Mouse (Mus musculus) adrenal gland, postnatal 25 days (tissue): ENCODE measurements around the gene Spaca9. TPM values are rescaled to one million over a fixed set of nuclear protein-coding genes. Genes with fewer than 3 reads are reported as not detected.

Experiments
- DNase-seq: peaks from one replicate; pipeline ENCODE4 v3.0.0; 2021; ENCODE audit warnings: mixed read lengths
- long read RNA-seq: library from polyadenylated mRNA; stranded (forward); transcript quantifications from one replicate; pipeline ENCODE4 v2.0.0, GENCODE M21; 2021
- total RNA-seq: library from RNA; stranded (reverse); gene quantifications from 2 replicates; pipeline ENCODE4 v1.2.3, GENCODE M21; 2021

Spaca9 gene
- 1.5 TPM in 1 of 2 replicates, not detected in the other for total RNA-seq
- long read RNA-seq, result 0 reads

DNA sequence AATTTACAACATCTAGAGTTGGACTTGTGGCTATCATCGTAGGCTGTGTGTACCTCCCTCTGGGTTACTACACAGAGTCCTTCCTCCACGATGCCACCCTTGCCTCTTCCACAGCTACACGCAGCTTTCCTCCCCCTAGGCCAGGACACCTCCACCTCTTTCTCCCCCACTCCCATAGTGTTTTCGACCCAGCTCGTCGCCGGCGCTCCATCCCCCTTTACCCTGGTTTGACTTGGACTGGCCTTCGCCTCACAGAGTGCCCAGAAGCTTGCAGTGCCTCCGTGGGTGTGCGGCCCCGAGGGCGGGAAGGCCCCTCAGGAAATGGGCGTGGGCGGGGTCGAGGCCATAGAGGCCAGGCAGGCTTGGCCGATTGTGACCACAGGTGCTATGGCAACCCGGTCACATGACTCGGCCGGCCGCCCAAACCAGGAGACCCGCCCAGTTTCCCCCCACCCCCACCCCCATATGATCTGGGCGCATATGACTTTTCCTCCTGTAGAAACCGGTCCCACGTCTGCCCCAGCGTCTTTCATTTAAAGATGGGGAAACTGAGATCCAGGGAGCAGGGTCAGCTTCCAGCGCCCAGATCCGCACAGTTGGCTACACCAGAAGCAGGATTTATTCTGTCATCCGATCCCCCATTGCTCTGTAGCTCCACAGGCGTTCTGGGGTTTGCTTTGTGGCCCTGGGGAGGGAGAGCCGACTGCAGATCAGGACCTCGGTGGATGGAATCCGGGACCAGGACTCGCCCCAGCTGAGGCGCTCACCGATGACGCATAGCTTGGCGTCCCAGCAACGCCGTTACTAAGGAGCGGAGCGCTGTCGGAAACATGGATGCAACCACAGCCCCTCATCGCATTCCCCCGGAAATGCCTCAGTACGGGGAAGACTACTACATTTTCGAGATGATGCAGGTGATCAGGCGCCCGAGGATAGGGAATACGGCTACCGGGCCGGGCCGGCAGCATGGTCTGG is at the start of gene Spaca9, which contains the start of gene Ak8:
Gene Spaca9 (minus strand): TSS at position 367 of the 975 bp plus-strand sequence.
Gene Ak8 (plus strand): TSS at position 804 of the 975 bp plus-strand sequence.
- peak; percentile 78 for DNase-seq

DNA sequence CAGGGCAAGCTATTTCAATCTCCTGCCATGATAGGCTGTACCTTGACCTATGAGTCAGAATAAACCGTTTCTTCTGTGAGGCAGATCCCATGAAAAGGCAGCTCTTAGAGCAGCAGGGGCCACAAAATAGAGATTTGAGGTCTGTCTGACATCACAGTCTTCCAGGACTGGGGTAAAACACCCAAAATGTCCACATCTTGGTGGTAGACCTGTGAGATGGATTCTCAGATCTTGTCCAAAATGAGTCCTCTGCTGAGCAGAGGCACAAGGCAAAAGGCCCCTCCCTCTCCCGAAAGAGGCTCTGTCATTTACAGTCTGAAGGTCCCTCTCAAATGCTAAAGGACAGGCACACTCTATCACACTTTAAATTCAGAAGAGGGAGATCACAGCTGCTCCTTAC is 48.2 kb upstream of the Spaca9 start:
- no peak for DNase-seq

DNA sequence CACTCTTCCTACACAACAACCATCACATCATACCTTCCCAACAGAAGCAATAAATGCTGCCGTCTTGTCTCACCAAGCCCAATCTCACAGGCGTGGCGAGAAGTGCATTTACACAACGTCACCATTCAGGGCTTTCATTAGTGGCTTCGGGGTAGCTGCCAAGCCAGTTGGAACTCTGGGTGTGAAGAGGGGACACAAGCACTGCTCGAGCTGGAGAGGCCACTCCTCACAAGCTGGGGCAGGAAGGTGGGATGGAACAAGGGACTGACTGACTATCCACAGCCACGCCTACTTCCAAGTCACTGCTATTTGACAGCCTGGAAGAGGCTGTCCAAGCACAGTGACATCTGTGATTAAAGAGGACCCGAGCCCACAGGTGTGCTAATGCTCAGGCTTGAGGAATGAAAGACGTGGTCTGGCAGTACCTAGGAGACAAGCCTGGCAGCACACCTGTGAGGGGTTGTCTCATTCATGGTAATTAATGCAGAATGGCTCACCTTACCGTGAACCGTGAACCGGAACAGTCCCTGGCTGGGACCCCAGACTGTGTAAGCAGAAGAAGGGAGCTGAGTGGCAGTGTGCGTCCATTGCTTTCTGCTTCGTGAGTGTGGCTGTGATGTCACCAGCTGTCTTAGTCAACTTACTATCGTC is 47.3 kb upstream of the Spaca9 start:
- DNase-seq, result no peak

DNA sequence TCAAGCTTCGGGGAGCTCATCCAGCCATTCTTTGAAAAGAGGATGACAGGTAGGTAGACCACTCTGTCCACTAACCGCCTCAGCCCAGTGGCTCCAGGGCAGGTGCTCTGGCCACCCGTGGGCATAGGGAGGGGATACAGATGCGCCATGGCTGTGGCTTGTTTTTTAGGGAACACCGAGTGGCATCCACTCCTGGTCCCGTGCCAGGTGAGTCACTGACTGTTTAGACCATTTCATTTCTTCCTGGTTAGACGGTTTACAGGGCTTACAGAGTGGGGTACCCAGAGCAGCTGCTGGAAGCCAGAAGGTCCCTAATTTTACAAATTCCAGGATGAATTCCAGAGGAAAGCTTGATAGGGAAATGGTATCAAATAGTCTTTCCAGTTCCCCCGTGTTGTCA is 43.2 kb upstream of the Spaca9 start:
- DNase-seq, result peak; percentile 72

DNA sequence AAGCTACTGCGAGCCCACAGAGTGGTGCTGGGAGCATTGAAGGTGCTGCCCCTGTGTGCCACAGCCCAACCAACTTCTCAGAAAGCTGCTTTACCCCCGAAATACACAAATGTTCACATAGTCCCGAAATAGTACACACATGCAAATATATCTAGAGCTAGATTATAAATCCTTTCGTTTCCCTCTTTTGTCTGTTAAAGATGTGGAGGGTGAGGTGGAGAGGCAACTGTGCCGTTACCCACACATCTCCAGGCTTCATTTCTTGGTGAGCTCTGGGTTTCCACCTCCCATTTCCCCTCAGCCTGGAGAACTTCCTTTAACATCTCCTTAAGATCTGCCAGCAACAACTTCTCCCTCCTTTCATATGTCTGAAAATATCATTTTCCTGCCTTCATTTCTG is 40.6 kb upstream of the Spaca9 start:
- no peak for DNase-seq

DNA sequence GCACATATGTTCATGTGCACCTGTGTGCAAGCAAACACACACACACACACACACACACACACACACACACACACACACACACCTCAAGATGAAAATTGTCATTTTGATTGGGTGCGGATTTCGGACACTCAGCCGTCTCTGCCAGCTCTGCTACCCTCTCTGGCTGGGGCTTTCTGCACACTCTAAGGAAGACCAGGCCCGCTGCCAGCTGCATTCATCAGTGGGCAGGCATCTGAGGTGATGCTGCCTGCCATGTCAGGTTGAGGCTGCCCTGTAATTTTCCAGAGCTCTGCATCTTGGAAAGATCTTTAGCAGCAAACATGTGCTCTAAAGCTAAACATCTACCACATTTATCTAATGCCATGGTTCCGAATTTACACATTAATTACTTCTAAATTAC is 37.6 kb upstream of the Spaca9 start:
- DNase-seq, result peak; percentile 52

DNA sequence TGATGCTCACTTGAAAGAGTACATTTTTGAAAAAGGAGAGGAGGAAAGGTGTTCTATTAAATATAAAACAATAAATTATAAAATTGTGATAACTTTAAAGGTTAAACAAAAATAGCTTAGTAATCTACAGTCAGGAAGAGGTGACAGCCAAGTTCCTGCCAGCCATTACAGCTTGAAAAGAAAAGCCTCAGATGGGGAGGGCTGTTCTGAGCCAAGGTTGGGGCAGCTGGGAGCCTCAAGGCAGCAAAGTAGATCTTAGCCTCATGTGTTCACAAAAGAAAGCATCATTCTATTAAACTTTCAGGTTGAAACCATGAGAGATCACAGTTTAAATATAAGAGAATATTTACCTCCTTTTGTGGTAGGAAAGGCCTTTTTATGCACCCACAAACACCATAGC is 31.1 kb upstream of the Spaca9 start:
- DNase-seq, result no peak

DNA sequence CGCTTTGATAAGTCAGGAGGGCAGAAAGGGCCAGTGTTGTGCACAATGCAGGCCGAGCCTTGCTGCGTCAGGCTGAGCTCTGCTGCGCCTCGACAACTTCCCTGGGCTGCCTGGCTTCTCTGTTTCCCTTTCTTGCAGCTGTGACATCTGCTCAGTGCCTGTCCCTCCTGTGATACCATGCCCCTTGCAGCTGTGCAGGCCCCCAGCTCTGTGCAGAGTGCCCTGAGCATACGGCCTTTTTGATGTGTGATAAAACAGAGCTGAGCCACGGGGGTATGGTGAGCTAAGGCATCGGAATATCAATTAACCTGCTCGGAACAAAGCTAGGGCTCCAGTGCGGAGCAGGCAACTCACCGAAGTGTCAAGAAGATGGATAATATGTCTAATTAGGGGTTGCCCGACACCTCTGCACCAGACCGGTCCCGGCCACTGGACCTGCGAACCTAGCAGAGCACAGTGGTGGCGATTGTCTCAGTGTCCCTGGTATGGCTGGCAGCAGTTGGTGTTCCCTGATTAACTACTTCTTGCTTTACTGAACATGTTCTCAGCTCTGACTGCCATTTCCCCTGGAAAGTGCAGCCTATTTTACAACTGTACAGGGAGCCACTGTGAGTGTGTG is 28.4 kb upstream of the Spaca9 start:
- DNase-seq, result no peak

DNA sequence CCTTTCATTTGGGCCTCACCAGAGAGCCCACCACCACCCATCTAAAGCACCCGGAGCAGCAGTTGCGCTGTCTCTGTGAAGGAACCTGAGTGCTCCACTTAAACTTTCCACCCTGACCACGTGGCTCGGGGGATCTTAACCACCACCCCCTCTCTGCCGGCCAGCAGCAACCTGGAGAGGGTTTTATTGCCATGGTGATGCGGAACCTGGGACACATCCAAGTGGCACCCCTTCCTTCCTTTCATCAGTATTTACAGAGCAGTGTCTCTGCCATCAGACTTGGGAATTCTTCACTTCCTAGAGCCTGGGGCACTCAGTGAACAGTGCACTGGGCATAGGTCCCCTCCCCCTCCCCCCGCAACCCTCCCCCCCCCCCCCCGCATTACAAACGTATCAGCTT is 24.4 kb upstream of the Spaca9 start:
- DNase-seq, result no peak

DNA sequence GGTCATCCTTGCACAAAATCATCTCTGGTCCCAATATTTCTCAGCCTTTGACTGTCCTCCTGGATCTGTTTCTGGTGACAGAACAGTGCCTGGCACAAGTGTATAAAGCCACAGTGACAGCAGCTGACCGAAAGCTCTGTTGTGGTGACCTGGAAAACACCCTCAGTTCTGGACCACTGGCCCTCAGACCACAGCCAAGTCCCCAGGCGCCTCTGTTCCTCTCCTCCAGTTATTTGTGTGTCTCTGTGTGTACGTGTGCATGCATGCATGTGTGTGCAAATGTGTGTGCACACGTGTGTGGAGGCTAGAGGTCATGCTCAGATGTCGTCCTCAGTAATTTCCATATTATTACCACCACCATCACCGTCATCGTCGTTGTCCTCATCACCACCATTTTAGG is 22.9 kb upstream of the Spaca9 start:
- no peak for DNase-seq

DNA sequence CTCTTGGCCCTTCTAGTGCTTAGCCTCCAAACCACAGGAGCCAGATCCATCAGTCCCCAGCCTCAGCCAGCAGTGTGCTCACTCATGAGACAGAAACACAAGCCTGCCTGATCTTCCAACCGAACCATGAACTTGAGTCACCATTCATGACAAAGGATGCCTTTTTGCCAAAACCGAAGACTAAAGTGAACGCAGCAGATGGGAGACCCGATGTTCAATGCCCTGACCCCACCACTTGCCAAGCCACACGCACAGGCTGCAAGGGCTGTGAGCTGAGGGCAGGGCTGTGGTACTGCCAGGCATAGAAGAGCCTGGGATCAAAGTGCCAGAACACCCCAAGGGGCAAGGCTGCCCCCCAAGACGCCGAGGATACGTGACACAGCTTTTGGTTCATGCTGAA is 13.5 kb upstream of the Spaca9 start:
- DNase-seq, result no peak

DNA sequence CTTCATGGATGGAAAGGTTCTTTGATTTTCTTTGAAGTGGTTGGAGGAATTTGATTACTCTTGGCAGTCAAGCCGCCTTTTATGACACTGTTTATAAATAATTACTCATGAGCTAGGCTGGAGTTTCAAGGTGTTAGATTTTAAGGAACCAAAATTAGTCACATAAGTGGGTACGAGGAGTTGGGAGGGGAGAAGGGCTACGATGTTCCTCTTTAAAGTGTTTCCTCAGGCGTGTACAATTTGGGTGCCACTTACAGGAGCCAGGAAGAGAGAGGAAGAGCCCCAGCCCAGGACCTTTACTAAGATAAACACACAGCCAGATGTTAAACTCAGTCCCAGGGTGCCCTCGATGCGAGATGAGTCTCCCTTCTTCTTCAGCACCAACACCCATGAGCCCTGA is 7.3 kb upstream of the Spaca9 start:
- DNase-seq, result no peak

DNA sequence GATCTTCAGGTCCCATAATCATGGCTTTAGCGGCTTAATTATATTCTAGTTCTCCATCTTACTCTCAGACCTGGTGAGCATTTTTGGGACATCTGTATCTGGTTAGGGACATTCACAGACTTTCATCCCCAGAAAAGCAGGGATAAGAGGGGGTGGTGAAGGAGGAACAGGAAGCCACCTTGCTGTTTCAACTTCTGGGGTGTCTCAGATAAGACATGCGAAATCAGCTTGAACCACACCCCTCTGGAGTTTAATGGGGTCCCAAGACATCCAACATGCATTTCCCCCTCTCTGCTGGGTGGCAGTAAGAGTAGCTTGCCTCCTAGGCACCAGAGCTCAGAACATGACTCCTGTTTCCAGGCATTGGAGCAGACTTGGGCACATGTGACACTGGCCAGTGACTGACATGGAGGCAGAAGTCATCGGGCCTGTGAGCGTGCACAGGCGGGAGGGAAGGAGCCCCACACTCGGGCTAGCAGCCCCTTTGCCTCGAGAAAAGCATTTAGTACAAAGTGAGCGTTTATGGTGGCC is 6.6 kb upstream of the Spaca9 start:
- DNase-seq, result no peak

DNA sequence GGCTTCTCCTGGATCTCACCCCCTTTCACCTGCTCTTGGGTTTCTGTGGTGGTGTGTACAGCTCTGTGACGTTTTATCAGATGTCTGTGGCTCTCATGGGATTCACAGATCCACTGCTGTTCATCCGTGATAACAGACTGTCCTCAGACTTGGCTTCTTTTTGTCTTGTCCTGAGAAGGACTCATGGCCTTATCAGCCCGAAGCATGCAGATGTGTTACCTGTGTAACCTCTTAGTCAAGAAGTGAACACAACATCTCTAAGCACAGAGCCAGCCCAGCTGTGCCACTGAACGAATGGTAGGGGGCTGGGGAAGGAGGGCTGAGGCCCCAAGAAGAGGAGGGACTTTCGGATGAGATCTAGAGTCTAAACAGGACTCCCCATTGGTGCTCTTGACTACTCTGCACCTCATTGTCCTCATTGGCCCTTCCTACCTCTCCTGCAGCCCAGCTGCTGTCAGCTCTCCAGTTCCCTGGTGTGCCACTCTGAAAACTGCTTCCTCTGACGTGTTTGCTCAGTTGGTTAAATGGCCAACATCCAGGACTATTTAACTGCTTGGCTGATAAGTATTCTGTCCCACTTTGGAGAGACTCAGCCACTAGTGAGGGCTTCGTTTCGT is 2.2 kb upstream of the Spaca9 start:
- DNase-seq, result no peak

DNA sequence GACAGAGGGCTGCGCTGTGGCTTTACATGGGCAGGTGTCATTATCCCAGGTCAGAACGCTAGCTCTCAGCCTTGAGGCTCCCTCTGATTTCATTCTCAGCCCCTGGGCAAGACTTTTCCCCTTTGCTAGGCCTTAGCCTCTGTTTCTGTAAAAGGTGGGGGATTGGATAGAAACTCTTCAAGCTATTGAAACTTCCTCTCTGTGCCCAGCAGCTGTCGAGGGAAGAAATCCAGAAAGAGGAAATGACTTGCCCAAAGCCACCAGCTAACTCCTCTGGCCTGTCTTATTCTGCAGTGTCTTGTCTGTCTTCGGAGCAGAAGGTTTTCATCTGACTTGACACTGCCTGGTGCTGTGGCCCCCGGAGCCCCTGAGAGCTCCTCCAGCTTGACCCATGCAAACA is 961 bp downstream of the Spaca9 start:
- no peak for DNase-seq

DNA sequence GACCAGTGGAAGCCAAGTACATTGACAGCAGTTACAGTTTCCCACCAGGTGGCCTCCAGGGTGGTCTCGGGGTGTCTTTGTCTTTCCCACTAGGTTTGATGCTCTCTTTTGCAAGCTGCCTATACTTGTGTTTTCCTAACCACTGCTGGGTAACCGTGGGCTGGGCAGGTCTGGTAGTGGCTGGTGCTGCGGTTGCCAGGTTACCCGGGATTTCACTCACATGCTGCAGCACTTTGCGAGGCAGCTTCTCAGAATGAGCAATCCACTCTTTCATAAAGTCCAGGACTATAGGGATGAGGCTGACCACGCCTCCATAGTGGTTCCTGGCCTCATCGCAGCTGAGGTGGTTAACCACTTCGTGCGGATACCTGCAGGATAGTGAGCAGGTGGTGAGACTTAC is 6.8 kb downstream of the Spaca9 start:
- DNase-seq, result no peak

DNA sequence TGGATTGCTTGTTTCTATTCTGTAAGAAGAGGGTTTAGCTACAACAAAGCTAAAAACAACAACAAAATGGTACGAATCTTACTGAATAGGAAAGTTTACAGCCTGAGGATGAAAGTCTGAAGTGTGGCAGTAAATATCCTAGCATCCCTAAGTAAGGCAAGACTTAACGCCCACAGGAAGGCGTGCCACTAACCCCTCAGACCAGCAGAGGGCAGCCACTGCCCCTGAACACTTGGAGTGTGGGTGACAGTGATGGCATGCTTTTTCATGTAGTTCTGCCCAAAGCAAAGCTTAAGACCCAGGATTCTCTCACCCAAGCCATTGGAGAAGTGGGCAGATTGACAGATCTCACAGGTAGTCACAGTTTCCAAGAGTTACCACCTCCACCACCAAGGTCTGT is 11.1 kb downstream of the Spaca9 start:
- DNase-seq, result peak; percentile 29

DNA sequence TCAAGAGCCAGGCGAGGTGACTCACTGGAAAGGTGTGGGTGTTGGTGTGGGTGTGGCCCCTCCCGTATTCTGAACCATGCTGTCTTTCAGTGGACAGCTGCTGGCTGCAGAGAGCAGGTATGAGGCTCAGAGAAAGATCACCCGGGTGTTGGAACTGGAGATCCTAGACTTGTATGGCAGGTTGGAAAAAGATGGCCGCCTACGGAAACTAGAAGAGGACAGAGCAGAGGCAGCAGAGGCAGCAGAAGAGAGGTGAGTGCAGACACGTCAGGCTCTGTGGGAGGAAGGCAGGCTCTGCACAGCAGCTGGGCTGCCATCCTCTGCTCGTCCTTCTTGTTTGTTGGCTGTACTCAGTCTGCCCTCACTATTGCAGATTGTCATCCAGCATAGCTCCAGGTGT is 13.6 kb downstream of the Spaca9 start:
- no peak for DNase-seq

DNA sequence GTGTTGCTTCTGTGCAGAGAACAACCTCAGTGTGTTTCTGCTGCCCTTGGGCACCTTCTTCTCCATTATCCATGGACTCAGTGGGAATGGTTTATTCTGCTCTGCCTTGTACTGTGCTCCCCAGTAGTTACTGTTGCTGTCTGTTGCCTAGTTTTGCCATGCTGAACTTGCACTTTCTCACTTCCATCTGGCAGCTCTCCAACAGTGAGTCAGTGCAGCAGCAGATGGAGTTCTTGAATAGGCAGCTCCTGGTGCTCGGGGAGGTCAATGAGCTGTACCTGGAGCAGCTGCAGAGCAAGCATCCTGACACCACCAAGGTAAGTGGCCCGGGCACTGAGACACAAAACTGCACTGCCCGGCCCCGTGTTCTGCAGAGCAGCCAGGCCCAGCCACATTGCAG is 17.8 kb downstream of the Spaca9 start:
- DNase-seq, result peak; percentile 65

DNA sequence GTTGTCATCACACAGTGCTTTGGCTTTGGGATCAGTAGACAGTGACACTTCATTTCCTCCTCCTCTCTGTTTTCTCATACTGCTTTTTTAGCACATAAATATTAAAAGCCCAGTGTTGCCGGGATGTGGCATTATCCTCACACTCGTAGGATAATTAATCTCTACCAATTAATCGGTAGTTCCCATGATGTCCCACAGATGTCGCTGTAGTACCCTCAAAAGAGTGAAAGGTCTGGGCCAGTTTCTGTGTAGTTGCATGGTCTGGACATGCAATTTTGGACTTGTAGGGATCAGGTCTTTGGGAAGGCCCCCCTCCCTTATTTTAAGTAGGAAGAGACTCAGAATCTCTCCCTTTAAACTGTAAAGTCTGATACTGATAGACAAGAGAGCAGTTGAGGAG is 18.8 kb downstream of the Spaca9 start:
- DNase-seq, result no peak

DNA sequence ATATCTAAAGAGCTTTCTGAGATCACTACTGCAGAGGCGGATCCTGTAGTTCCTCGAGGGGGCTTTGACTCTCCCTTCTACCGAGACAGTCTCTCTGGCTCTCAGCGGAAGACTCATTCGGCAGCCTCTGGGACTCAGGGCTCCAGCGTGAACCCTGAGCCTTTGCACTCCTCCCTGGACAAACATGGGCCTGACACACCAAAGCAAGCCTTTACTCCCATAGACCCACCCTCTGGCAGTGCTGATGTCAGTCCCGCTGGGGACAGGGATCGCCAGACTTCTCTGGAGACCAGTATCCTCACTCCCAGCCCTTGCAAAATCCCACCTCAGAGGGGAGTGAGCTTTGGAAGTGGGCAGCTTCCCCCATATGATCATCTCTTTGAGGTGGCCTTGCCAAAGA is 23.5 kb downstream of the Spaca9 start:
- no peak for DNase-seq

DNA sequence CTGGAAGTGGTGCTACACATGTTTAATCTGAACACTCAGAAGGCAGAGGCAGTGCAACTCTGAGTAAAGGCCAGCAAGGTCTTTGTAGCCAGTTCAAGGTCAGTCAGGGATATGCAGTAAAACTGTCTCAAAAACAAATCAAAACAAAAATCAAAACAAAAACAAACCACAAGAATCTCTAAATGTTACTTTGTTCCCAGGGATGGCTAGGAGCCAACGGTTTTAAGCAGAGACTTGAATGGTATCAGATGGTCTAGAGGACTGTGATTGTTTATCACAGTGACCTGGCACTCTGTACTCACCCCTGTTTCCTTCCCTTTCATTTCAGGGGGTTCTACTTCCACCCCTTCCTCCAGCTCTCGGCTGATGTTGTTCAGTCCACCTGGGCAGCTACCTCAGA is 28.1 kb downstream of the Spaca9 start:
- no peak for DNase-seq
